Mouse (Mus musculus): ENCODE results near the gene Ube2o. TPM values are rescaled to one million over a fixed set of nuclear protein-coding genes. Genes with fewer than 3 reads are reported as not detected.

The Ube2o gene
- polyA plus RNA-seq, 1 experiment from 2014 or later = 9.7 TPM

DNA sequence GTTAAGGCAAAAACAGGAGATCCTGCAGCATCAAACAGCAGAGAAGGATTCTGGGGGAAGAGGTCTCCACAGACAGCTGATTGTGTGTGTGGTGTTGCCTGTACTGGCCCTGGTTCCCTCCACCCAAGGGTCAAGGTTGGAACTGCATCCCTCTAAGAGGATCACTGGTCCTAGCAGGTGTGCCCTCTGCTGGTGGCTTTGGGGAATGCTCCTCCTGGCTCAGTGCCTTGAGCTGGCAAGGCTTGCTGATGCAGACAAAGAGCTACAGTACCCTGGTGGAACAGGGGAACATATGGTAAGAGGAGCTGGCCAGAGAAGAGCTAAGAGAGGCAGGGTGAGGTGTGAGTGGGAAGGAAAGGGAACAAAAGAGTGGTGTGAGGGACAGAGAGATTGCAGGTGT, 11.2 kb upstream of the Ube2o start:
- Histone ChIP-seq H3K9ac (0 out of 2 replicates have a peak overlapping the region, but pooled peaks have one; percentile 16), H3K4me1 (peaks cover 11% of the 10 kb centered on the region), H3K9me3 (no peaks in the 10 kb centered on the region), H3K27ac (peak overlapping the region; percentile 68), H3K4me3 (no peak overlapping the region), H3K27me3 (peaks cover 2% of the 10 kb centered on the region; the same call in 1 of the 2 replicates), H3K4me2 (no peak overlapping the region), H3K36me3 (no peaks in the 10 kb centered on the region)
- no peak for ATAC-seq (ENCODE audit: insufficient number of reproducible peaks, insufficient read depth, low FRiP score, low TSS enrichment, low read depth)

DNA sequence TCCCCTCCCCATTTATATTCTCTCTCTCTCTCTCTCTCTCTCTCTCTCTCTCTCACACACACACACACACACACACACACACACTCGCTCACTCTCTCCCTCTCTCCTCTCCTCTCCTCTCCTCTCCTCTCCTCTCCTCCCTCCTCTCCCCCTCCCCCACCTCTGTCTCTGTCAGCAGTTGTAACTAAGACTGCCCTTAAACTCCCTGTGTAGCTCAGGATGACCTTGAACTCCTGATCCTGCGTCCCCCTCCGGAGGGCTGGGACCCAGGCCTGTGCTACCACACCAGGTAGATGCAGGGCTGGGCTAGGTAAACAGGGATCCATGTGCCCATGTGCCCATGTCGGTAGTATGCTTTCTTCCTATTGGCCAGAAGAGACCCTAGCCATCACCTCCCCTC, 10.4 kb upstream of the Ube2o start:
- Histone ChIP-seq H3K27ac (no peak overlapping the region), H3K27me3 (peaks cover 7% of the 10 kb centered on the region; the same call in 1 of the 2 replicates), H3K4me1 (peaks cover 17% of the 10 kb centered on the region), H3K4me3 (no peak overlapping the region), H3K4me2 (no peak overlapping the region), H3K9ac (no peak overlapping the region), H3K9me3 (no peaks in the 10 kb centered on the region), H3K36me3 (no peaks in the 10 kb centered on the region)
- no peak for ATAC-seq (ENCODE audit: insufficient number of reproducible peaks, insufficient read depth, low FRiP score, low TSS enrichment, low read depth)
- 85% methylated on average over 4 of the region's 4 CpGs for WGBS

DNA sequence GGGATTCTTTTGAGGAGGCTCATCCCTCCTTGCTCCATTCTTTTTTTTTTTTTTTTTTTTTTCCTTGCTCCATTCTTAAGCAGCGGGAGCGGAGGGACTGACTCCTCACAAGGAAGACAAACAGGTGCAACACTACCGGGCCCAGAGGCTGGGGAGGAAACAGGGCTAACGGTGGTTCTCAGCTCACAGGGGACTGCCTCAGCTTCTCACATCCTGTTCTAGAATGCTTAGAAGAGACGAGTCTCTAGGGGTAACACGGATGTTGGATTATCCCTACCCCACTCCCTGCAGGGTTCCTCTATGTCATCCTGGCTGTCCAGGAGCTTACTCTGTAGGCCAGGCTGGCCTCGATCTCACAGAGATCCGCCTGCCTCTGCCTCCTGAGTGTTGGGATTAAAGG, 8.3 kb upstream of the Ube2o start:
- 53% methylated on average over 8 of the region's 8 CpGs for WGBS
- 0 out of 2 replicates have a peak overlapping the region, but pooled peaks have one; percentile 46 for H3K9ac ChIP-seq
- H3K4me1 ChIP-seq = peaks cover 23% of the 10 kb centered on the region
- ATAC-seq (ENCODE audit: insufficient number of reproducible peaks, insufficient read depth, low FRiP score, low TSS enrichment, low read depth) = no peak
- H3K9me3 ChIP-seq = no peaks in the 10 kb centered on the region
- H3K36me3 ChIP-seq = no peaks in the 10 kb centered on the region
- peaks cover 7% of the 10 kb centered on the region; the same call in 1 of the 2 replicates for H3K27me3 ChIP-seq
- no peak overlapping the region for H3K27ac ChIP-seq
- no peak overlapping the region for H3K4me3 ChIP-seq
- H3K4me2 ChIP-seq = no peak overlapping the region

DNA sequence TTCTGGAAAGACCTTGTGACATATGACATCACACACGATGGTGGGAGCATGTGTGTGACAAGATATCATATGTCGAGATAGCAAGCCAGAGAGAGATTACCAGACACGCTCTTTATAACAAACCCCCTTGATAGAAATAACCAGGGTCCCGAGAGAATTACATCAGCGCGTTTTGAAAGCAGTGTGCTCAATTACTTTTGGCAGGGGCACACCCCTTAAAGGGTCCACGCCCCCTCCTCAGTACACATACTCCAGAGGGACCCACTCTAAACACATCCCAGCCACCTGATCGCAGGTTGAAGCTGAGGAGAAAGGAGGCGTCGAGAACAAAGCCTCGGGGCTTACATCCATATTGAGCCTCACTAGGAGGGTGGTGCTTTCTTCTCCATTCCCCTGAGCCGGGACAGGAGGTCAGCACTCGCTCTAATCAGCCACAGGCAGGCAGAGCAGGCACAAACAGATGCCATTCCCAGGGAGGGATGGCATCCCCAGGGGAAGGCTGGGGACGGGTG, 7.8 kb upstream of the Ube2o start:
- no peak for ATAC-seq (ENCODE audit: insufficient number of reproducible peaks, insufficient read depth, low FRiP score, low TSS enrichment, low read depth)
- Histone ChIP-seq H3K9ac (0 out of 2 replicates have a peak overlapping the region, but pooled peaks have one; percentile 46), H3K4me2 (peak overlapping the region; percentile 31), H3K36me3 (no peaks in the 10 kb centered on the region), H3K4me1 (peaks cover 23% of the 10 kb centered on the region), H3K9me3 (no peaks in the 10 kb centered on the region), H3K27ac (no peak overlapping the region), H3K4me3 (no peak overlapping the region), H3K27me3 (peaks cover 7% of the 10 kb centered on the region; the same call in 1 of the 2 replicates)
- 15% methylated on average over 14 of the region's 14 CpGs for WGBS

DNA sequence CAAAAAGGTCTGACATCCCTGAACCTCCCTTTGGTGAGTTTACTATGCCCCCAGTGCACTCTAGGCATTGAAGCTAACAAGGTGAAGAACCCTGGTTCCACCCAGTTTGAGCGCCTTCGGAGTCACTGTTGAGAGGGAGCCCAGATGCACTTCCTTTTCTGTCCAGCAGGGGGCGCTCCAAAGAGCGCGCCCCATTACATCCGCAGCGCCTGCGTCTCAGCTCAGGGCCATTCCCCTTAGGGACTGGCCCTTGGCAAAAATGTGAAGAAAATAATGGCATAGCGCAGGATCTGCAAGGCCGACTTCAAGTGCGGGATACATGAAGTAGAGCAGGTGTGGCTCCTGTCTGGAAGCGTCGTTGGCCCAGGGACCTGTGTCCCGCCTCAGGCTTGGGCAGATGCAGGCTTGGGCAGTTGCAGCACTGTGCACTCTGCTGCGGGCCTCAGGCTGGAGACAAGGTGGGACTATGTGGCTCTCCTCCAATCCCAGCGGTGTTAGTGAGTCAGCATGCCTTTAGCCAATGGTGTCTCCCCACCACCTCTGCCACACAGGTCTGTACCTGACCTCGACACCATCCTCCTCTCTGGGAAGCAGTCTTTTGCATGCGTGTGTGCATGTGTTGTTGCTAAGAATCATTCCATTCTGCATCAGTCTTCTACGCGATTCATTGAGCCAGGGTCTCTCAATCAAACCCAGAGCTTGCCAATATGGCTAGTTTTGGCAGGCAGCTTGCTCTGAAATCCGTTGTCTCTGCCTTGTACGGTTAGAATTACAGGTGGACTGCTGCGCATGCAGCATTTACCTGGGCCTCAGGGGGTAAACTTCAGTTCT, 5.8 kb upstream of the Ube2o start:
- Histone ChIP-seq H3K27me3 (peaks cover 7% of the 10 kb centered on the region; the same call in 1 of the 2 replicates), H3K27ac (no peak overlapping the region), H3K9ac (no peak overlapping the region), H3K36me3 (no peaks in the 10 kb centered on the region), H3K9me3 (no peaks in the 10 kb centered on the region), H3K4me2 (peak overlapping the region; percentile 37), H3K4me3 (no peak overlapping the region), H3K4me1 (peaks cover 18% of the 10 kb centered on the region)
- 19% methylated on average over 23 of the region's 23 CpGs for WGBS
- ATAC-seq (ENCODE audit: insufficient number of reproducible peaks, insufficient read depth, low FRiP score, low TSS enrichment, low read depth) = no peak; the same call in 1 of the 2 replicates

DNA sequence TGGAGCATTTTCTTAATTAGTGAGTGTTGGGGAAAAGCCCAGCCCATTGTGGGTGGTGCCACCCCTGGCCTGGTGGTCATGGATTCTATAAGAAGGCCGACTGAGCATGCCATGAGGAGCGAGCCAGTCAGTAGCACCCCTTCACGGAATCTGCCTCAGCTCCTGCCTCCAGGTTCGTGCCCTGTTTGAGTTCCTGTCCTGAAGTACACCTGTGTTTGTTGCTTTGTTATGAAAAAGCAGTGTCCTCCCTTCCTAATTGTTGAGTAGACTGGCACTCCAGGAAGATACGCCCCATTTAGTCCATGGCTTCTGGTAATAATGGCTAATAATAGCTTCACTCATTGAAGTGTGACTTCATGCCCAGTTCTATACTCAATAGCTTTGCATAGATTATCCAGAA, 5.1 kb upstream of the Ube2o start, which contains the start of gene Aanat:
Gene Aanat (plus strand): TSS at position 123 of the 400 bp plus-strand sequence.
- peaks cover 7% of the 10 kb centered on the region; the same call in 1 of the 2 replicates for H3K27me3 ChIP-seq
- peak within 1 kb of the TSS; percentile 33; the same call in 1 of the 2 replicates for H3K27ac ChIP-seq
- no peak within 1 kb of the TSS for H3K4me3 ChIP-seq
- peak within 1 kb of the TSS; percentile 37 for H3K4me2 ChIP-seq
- no peaks in the 10 kb centered on the region for H3K36me3 ChIP-seq
- H3K9me3 ChIP-seq = no peaks in the 10 kb centered on the region
- no peak within 1 kb of the TSS for H3K9ac ChIP-seq
- H3K4me1 ChIP-seq = peaks cover 18% of the 10 kb centered on the region
- no peak for ATAC-seq (ENCODE audit: insufficient number of reproducible peaks, insufficient read depth, low FRiP score, low TSS enrichment, low read depth)
- WGBS = 59% methylated on average over 5 of the region's 5 CpGs

DNA sequence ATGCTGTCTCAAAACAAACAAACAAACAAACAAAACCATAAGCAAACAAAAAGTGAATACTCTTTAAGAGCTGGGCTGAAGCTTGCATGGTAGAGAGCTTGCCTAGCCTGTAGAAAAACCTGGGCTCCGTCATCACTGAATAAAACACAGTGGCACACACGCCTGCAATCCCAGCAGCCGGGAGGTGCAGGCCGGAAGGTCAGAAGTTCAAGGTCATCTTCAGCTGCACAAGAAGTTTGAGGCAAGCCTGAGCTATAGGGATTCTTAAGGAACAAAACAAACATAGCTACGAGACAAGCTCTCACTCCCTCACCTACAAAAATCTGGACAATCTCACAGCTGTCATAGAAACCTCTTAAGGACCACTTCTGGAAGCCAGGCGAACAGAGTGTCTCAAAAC, 4.4 kb upstream of the Ube2o start:
- Histone ChIP-seq H3K4me3 (no peak overlapping the region), H3K4me1 (peaks cover 18% of the 10 kb centered on the region), H3K36me3 (no peaks in the 10 kb centered on the region), H3K9me3 (no peaks in the 10 kb centered on the region), H3K27ac (peak overlapping the region; percentile 33; the same call in 1 of the 2 replicates), H3K4me2 (no peak overlapping the region), H3K27me3 (peaks cover 7% of the 10 kb centered on the region; the same call in 1 of the 2 replicates), H3K9ac (no peak overlapping the region)
- WGBS = 76% methylated on average over 6 of the region's 6 CpGs
- no peak for ATAC-seq (ENCODE audit: insufficient number of reproducible peaks, insufficient read depth, low FRiP score, low TSS enrichment, low read depth)

DNA sequence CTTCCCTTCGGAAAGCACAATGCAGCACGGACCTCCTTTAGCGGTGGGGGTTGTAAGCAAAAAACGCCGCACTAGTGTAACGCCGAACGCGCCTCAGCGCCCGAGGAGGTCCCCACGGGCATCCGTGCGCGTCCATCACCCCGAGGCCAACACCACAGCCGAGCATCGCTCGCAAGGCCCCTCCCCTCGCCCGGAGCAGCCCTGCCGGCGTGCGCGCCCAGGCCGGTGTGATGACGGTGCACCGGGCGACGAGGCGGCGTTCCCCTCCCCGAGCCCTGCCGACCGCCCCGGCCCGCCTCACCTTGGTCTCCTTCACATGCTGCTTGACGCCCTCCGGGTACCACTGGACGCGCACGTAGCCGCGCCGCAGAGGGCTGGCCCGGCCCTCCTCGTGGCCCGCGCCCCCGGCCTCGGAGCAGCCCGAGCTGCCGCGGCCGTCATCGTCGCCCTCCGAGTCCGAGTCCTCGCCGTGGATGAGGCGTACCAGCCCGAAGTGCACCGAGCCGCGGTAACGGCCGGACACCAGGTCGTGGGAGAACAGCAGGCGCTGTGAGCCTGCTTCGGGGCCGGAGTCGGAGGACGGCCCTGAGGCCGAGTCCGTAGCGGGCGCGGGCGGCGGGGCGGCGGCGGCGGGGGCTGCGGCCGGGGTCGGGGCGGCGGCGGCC, 404 bp downstream of the Ube2o start:
- peak; percentile 61 for ATAC-seq (ENCODE audit: insufficient number of reproducible peaks, insufficient read depth, low FRiP score, low TSS enrichment, low read depth)
- peak overlapping the region; percentile 86 for H3K4me2 ChIP-seq
- peaks cover 39% of the 10 kb centered on the region for H3K4me1 ChIP-seq
- peak overlapping the region; percentile 93 for H3K9ac ChIP-seq
- no peaks in the 10 kb centered on the region for H3K36me3 ChIP-seq
- no peaks in the 10 kb centered on the region for H3K27me3 ChIP-seq
- no peaks in the 10 kb centered on the region for H3K9me3 ChIP-seq
- H3K27ac ChIP-seq = peak overlapping the region; percentile 74
- WGBS = under 1% methylated on average over 79 of the region's 91 CpGs
- H3K4me3 ChIP-seq = peak overlapping the region; percentile 95

DNA sequence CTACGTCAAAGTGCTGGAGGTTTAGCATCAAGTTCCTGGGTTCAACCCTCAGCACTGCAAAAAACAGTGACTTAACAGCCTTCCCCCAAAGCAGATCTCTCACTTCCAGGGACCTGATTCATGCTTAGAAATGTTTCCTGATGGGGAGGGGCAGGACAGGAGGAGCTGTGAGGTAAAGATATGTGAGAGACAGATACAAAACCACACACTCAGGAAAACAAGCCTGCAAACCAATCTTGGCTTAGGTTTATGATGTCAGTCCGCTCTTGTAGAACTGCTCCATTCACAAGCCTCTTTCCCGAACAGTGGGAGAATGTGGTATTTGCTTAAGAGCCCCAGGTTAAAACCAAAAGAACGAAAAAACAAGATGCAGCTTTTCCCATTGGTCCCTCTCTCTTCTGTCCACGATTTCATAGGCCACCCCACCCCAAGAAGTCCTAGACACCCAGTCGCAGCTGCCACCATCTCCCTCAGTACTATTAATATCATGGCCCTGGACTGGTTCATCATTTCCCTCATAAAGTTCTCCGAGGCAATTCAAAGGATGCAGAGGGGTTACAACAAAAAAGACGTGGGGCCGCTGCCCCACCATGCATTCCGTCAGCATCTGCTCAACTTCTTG, 1.1 kb downstream of the Ube2o start:
- Histone ChIP-seq H3K9ac (peak overlapping the region; percentile 93), H3K27ac (peak overlapping the region; percentile 74), H3K4me2 (peak overlapping the region; percentile 86), H3K36me3 (no peaks in the 10 kb centered on the region), H3K27me3 (no peaks in the 10 kb centered on the region), H3K4me3 (peak overlapping the region; percentile 95), H3K4me1 (peaks cover 44% of the 10 kb centered on the region), H3K9me3 (no peaks in the 10 kb centered on the region)
- WGBS = 20% methylated on average over 10 of the region's 10 CpGs
- ATAC-seq (ENCODE audit: insufficient number of reproducible peaks, insufficient read depth, low FRiP score, low TSS enrichment, low read depth) = no peak

DNA sequence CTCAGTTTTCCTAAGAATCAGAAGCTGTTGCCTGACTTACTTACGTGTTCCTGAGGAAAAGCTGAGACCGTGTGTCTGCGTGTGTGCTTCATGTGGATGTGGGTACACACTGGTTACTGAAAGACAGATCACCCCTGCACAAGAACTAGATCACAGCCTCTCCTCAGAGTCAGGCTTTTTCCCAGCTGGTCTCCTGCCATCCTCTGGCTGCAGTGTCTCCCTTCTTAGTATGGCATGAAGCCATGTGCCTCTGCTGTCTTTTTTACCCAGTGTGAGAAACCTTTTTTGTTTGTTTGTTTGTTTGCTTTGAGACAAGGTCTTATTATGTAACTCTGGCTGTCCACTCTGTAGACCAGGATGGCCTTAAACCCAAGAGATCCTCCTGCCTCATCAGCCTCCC, 2.0 kb downstream of the Ube2o start:
- Histone ChIP-seq H3K4me2 (0 out of 2 replicates have a peak overlapping the region, but pooled peaks have one; percentile 86), H3K27ac (no peak overlapping the region), H3K4me1 (peaks cover 53% of the 10 kb centered on the region), H3K27me3 (no peaks in the 10 kb centered on the region), H3K4me3 (no peak overlapping the region), H3K36me3 (no peaks in the 10 kb centered on the region), H3K9ac (no peak overlapping the region), H3K9me3 (no peaks in the 10 kb centered on the region)
- WGBS = 92% methylated on average over 3 of the region's 3 CpGs
- ATAC-seq (ENCODE audit: insufficient number of reproducible peaks, insufficient read depth, low FRiP score, low TSS enrichment, low read depth) = no peak

DNA sequence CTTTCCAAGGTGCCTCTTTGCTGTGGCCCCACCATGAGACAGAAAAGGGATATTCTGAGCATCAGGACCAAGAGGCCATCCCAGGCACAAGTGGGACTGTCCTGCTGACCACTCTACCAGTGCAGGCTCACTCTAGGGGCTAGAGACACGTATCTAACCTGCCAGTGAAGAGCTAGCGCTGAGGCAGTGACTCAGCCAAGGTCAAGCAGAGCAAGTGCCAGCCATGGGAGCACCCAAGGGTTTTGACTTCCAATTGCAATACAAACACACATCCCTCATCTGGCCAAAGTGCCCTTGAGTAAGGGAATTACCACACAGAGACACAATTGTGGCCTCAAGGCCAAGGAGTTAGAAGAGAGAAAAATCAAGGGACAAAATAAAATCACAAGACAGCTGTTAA, 5.9 kb downstream of the Ube2o start:
- no peaks in the 10 kb centered on the region for H3K9me3 ChIP-seq
- no peaks in the 10 kb centered on the region for H3K36me3 ChIP-seq
- no peak overlapping the region for H3K4me2 ChIP-seq
- H3K9ac ChIP-seq = no peak overlapping the region
- no peaks in the 10 kb centered on the region for H3K27me3 ChIP-seq
- no peak overlapping the region for H3K4me3 ChIP-seq
- H3K4me1 ChIP-seq = peaks cover 70% of the 10 kb centered on the region
- 82% methylated on average over 2 of the region's 2 CpGs for WGBS
- no peak for ATAC-seq (ENCODE audit: insufficient number of reproducible peaks, insufficient read depth, low FRiP score, low TSS enrichment, low read depth)
- no peak overlapping the region for H3K27ac ChIP-seq

All from embryonic facial prominence, embryonic 13.5 days (tissue).